Mouse (Mus musculus) retina, postnatal 7 days (tissue): ENCODE data around the gene Ttyh3.
A peak's percentile ranks its signal among the peaks of the same experiment; 100 is the strongest.
"Not testable (repeated sequence)": the region's sequence is repeated elsewhere in the genome, so short reads cannot be mapped to it uniquely, and the experiment has no call there.

ENCODE experiments used
- DNase-seq: peaks from one replicate; pipeline ENCODE4 v3.0.0-alpha.2; 2012; ENCODE audit warnings: low read depth, low spot score

Ttyh3 gene

DNA sequence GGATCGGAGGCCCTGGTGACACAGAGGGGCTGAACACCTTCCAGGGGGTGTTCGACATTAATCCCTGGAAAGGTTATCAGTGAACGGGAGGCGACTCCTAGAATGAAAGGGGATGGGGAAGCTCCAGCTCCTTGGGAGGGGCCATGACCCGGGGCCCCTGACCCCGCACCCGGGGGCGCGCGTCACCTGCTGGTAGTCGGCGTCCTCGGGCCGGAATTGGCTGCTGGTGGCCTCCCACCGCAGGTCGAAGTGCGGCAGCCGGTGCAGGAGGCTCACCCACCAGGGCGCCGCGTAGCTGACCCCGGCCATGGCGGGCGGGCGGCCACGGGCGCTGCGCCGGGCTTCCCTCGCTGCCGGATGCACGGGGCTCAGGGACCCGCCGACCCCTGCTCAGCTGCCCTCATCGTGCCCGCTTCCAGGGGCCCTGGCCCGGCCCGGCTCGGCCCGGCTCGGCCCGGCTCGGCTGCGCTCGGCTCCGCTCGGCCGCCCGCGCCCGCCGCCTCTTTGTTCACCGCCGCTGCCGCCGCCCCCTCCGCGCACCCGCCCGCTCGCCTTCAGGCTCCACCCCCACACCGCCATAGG, at the start of gene Ttyh3:
Gene Ttyh3, minus strand, starts transcription at position 513 of the 582 bp plus-strand sequence.
- peak; percentile 21 for DNase-seq

DNA sequence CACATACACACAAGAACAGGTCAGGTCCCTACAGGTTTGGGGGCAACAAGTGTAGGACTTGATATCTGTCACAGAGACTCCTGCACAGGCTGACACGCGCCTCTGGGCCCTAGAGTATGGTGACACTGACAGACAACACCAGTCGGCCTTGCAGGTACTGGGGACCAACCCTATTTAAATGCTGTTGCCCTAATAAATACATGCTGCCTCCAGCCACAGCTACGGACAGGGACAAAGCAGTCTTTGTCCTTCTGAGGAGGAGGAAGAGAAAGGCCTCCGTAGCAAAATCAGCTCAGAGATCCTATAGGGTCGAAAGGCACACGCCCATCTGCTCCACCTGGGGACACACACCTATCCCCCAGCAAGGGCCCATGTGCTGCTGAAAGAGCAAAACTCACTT, 47.2 kb upstream of the Ttyh3 start:
- DNase-seq = no peak

GRCm38 (mm10) chr5:140688434-140688833, 39.6 kb upstream of the Ttyh3 start:
- no peak for DNase-seq

DNA sequence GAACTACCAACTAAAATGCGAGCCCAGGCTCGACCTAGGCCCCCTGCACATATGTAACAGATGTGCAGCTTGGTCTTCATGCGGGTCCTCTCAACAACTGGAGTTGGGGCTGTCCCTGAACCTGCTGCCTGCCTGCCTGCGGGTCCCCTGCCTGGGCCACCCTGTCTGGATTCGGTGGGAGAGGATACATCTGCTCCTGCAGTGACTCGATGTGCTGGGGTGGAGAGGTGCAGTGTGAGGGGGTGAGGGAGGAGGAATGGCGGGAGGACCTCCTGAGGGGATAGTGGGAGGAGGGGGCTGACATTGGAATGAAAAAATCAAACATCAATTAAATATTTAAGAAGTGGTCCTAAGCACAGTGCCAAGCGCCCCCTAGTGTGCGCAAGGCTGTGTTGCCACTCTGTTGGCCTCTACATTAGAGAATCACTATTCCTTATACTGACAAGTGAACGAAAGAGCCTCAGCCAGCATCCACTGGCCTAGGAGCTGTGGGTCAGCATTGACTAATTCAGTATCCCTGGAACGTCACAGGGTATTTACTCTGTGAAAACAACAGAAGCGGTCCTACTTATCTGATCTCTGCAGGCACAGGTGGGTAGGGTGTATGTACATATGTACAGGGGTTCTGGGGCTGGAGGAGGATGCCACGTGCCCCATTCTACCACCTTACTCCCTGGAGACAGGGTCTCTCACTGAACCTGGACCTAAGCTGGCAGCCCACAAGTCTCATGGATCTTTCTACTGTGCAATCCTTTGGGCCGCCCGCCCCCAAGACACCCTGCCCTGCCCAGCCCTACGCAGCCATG, 35.7 kb upstream of the Ttyh3 start:
- DNase-seq = no peak

GRCm38 (mm10) chr5:140682113-140682512, 33.3 kb upstream of the Ttyh3 start:
- no peak for DNase-seq

GRCm38 (mm10) chr5:140680950-140681349, 32.1 kb upstream of the Ttyh3 start:
- DNase-seq = no peak

GRCm38 (mm10) chr5:140680051-140680450, 31.2 kb upstream of the Ttyh3 start:
- DNase-seq = no peak

DNA sequence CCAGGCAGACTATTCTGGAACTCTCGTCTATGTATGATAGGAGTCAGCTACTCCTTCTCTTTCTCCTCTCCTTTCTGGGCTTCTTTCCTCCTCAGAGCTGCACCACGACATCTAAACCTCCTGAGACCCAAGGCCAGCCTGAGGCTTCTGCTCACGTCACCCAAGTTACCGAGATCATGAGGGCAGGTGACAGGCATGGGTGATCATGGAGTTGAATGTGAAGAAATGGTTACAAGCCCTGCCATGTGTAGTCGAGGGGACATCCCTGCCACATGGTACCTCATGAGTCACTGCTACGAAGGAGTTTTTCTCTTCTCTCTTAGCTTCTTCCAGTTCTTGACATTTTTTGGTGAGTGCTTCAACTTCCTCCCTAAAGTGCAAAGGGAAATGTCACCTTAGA, 28.3 kb upstream of the Ttyh3 start:
- DNase-seq = no peak

- DNase-seq = no peak
Measured at GRCm38 (mm10) chr5:140675640-140676039, 26.8 kb upstream of the Ttyh3 start.

DNA sequence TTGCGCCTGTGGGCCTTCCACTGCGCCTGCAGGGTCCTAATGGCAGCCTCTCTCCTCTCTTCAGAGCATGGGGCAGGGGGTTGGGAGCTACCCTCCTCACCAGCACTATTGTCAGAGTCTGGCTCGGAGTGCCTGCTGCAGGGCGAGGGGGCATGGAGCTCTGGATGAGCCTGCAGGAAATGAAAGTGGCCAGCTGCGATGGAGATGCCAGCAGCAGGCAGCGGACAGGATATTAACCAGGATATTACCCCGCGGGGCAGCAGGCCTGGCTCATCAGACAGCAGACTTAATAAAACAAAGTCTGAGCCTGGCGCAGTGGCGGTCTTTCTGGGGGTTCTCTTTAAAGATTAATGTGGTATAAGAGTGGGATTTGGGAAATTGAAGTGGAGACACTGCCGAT, 26.2 kb upstream of the Ttyh3 start:
- no peak for DNase-seq

GRCm38 (mm10) chr5:140674036-140674435, 25.2 kb upstream of the Ttyh3 start:
- DNase-seq = no peak

DNA sequence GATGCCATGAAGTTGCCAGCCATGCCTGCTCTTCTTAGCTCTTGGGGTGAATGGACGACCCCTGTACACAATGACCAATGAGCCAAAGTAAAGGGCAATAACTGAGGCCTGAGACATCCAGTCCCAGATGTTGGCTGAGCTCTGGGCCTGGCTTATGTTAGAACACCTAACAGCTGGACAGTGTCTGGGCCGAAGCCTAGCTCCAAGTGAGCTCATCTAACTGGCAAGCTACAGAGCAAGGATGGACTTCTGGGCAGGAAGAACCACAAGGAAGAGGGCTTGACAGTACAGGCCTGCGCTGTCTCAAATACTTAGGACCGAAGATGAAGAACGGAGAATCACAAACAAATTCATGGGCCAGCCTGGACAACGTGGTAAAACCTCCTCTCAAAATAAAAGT, 23.8 kb upstream of the Ttyh3 start:
- not testable (repeated sequence) for DNase-seq

- DNase-seq = no peak
Measured at GRCm38 (mm10) chr5:140672115-140672514, 23.3 kb upstream of the Ttyh3 start.

DNA sequence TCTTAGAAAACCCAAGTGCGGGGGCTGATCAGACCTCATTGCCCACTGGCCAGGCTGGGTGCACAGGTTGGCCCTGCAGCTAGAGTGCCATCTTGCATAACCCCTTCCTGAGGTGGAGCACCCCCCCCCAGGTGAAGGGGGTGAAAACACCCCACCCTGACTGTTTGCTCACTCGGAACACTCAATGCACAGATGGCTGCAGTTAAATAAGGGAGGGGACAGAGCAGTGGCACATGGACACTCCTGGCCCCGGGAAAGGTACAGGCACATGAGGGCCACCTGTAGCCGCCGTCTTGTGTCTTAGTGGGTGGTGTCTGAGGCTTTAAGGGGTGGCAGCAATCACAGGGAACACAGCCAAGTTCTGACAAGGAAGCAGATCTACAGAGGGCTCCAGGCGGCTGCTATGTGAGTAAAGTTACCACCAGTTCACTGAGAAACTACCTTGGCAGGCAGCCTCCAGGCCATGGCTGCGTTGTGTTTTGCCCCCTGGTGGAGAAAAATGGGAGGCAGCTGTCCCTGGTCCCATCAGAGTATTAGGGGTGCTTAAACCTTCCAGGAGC, 14.9 kb upstream of the Ttyh3 start:
- peak; percentile 48 for DNase-seq

DNA sequence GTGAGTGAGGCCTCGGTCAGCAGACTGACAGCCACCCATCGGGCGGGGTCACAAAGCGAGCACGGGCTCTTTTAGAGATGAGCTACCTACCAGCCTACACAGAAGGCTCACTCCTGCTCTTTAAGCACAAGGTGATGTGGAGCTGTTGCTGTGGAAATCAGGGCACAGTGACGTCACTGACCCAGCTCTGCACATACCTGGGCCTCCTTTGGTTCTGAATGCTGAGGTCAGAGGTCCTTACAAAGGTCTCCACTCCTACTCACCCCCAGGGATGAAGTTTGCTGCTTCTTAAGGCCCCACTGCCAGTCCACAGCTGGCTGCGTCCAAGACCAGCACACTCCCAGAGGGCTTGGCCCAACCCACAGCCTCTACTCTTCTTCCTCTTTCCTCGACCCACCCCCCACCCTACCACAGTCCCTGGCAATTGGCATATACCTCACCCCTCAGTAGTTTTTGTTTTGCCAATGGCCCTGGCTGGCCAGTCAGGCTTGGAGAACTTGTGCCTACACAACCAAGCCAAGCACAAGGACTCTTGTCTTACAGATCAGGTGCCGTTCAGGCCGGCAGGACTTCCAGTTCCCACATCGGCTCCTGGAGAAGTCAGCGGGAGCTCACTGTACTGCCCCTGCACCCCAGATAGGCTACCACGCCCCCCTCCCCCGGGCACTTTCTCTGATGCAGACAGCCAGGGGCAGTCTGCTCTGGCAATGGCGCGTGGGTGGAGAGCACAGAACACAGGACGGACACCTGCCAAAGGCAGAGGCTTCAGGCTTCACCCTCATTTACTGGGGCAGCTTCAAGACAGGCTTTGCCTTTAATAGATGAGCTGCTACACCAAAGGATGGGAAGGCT, 14.1 kb upstream of the Ttyh3 start:
- DNase-seq = no peak

DNA sequence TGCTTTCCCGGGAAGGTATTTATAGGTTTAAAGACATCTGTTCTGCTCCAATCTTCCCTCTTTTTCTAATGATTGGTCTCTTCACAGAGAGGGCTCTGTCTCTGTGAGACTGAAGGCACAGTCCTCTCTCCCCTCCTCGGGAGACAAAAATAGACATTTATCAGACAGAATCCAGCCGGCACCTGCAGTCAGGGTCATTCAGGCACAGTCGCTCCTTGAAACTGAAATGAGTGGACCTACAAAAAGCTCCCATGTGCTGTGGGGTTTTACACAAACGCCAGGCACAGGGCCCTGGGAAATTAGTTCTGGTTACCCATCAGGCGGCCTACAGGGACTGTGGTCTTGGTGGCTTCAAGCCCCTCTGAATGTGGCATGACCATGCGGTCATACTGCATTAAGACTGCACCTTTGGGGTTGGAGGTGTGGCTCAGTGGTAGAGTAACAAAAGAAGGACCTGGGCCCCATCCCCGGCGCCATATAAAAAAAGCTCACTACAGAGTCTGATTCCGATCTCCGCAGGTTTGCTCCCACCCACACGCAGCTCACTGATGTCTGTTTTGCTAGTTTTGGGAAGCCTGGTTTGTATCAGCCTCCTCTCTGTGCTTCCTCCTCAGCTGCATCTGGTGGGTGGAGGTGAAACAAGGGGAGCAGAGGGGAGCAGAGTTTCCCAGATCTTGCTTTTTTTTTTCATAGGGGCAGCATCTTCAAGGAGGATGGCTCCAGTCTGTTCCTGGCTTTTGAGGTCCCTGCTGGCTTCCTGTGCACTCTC, 13.2 kb upstream of the Ttyh3 start:
- DNase-seq = no peak

DNA sequence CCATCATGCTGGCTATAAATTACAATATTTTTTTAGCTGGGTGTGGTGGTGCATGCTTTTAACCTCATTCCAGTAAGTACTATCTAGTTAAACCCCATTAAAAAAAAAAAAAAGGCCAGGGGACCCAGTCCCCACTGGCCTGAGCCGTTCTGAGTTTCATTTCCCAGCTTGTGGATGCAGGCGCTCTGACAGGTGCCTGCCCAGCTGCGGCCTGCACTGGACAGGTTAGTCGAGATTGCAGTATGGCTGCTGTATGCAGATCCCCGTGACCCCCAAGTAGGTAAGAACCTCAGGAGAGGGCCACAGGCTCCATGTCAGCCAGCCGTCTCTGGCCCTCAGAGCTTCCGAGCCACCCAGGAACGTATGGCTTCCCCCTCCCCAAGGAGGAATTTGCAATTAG, 12.6 kb upstream of the Ttyh3 start:
- DNase-seq = no peak

GRCm38 (mm10) chr5:140660398-140660797, 11.6 kb upstream of the Ttyh3 start:
- DNase-seq = no peak

DNA sequence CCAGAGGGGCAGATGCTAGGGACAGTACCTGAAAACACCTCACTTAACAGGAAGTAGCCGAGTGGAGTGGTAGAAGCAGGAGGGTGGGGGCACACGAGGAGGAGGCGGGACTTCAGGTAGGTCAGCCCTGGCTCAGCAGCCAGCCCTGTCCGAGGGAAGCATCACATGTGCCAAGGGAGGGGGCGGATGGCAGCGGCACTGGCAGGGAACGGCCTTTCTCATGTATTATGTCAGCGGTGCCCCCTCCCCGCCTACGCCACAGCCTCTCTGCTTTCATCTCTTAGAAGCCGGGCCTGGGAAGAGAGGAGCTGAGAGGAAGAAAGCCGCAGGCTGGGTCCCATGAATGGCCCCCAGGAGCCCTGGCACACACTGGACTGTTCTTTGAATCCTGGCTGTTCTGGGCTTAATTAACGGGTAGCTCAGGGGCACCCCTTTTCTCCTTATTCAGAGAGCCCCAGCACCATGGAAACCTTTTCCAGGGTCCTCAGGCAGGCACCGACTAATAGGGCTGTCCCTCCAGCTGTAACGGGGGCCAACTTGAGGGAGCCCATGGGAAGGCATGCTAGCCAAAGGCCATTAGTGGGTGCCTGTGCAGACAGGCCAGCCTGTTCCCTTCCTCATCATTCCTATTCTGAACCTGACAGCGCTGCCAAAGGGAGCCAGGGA, 10.9 kb upstream of the Ttyh3 start:
- DNase-seq = no peak

DNA sequence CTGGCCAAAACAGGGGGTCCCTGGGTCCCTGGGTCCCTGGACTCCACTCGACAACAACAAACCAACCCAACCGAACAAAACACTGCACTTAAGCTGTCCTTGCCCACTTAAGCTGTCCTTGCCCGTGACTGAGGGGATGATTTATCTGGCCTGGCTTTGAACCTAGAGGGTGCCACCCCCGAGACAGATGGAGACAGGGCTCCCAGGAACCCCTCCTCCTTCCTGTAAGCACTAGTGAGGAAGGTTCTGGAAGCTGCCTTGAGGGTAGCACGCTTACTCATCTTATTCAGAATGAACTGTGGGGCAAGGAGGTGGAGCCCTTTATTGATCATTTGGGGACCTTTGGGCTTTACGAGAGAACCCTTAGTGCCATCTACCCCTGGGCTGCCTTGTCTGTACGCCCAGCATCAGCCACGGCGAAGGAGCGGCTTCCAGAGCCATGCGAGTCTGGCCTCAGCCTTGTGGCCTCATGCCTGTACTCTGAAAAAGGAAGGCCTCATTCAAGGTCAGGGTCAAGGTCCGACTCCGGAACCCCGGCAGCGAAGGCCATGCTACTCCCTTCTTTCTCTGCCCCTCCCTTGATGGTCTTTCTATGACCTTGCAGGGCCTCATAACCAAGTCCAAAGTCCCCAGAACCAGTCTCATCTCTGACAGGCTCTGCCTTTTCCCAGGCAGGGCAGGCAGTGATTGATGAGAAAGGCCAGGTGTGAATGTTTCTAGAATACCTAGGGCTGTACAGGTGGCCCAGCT, 5.4 kb upstream of the Ttyh3 start:
- DNase-seq = no peak
